Mouse (Mus musculus) ES-Bruce4 (cell line): ENCODE data around the gene Suds3. TPM values are rescaled to one million over a fixed set of nuclear protein-coding genes. Genes with fewer than 3 reads are reported as not detected.

Experiments
- H3K27ac ChIP-seq: 2 replicates; pipeline ENCODE4 v1.5.1; 2012; ENCODE audit warnings: low read length, inconsistent platforms; ENCODE audit not compliant: insufficient read depth
- H3K27me3 ChIP-seq: 2 replicates; pipeline ENCODE4 v1.6.1; 2012; ENCODE audit warnings: mild to moderate bottlenecking, low read length, inconsistent platforms; ENCODE audit not compliant: control insufficient read depth, poor library complexity, insufficient read depth, severe bottlenecking
- H3K36me3 ChIP-seq: 2 replicates; pipeline ENCODE4 v1.6.1; 2012; ENCODE audit warnings: inconsistent platforms, mild to moderate bottlenecking, low read length, moderate library complexity; ENCODE audit not compliant: control insufficient read depth, poor library complexity, insufficient read depth, severe bottlenecking
- H3K4me1 ChIP-seq: one replicate; pipeline ENCODE4 v1.8.1; 2011; ENCODE audit warnings: low read length; ENCODE audit not compliant: control insufficient read depth, insufficient read depth
- H3K4me3 ChIP-seq: 2 replicates; pipeline ENCODE4 v1.5.1; 2011; ENCODE audit warnings: low read depth, mild to moderate bottlenecking, low read length
- H3K9ac ChIP-seq: 2 replicates; pipeline ENCODE4 v1.6.1; 2012; ENCODE audit warnings: low read depth, mild to moderate bottlenecking, inconsistent platforms; ENCODE audit not compliant: poor library complexity, severe bottlenecking
- H3K9me3 ChIP-seq: replicated peaks from 2 replicates; pipeline ENCODE4 v1.6.1; 2012; ENCODE audit warnings: mild to moderate bottlenecking, low read length, inconsistent platforms; ENCODE audit not compliant: control insufficient read depth, poor library complexity, insufficient read depth, severe bottlenecking
- CTCF ChIP-seq: IDR thresholded peaks from one replicate; pipeline ENCODE4 v1.8.1; 2011; ENCODE audit warnings: low read depth, low read length
- EP300 ChIP-seq: IDR thresholded peaks from 2 replicates; pipeline ENCODE4 v1.6.1; 2011; ENCODE audit warnings: low read depth, low read length; ENCODE audit not compliant: insufficient read depth
- POLR2A ChIP-seq: IDR thresholded peaks from one replicate; pipeline ENCODE4 v1.8.1; 2011; ENCODE audit warnings: low read length; ENCODE audit not compliant: insufficient read depth
- polyA plus RNA-seq: library from polyadenylated mRNA; stranded (reverse); fragments of >200 nt; gene quantifications from 2 replicates; pipeline ENCODE4 v1.2.4, GENCODE M21; 2011; ENCODE audit warnings: low read depth; ENCODE audit not compliant: missing spikeins, insufficient read depth, insufficient read length

Suds3 gene
- polyA plus RNA-seq, 1 experiment = 76.5 TPM

DNA sequence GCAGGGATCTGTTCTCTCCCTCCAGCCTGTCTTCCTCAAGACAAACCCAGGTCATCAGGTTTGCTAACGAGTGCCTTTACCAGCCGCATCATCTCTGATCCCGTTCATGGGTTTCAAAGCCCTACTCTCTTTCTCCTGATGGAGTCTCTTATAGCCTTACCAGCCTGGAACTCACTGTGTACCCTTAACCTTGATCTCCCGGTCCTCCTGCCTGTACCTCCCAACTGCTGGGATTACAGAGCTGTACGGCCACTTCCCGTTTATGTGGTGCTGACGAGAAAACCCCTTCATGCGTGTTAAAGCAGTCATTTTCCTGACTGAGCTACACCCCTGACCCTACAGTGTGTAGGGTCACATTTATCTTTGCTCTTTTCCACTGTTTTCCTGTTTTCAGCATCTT, 43.4 kb upstream of the Suds3 start:
- no peak overlapping the region for H3K27ac ChIP-seq
- no peaks in the 10 kb centered on the region for H3K27me3 ChIP-seq
- H3K9ac ChIP-seq = no peak overlapping the region
- H3K4me3 ChIP-seq = no peak overlapping the region
- TF ChIP-seq CTCF (no peak), EP300 (no peak), POLR2A (no peak)
- H3K4me1 ChIP-seq = no peaks in the 10 kb centered on the region
- no peaks in the 10 kb centered on the region for H3K36me3 ChIP-seq
- no peaks in the 10 kb centered on the region for H3K9me3 ChIP-seq

DNA sequence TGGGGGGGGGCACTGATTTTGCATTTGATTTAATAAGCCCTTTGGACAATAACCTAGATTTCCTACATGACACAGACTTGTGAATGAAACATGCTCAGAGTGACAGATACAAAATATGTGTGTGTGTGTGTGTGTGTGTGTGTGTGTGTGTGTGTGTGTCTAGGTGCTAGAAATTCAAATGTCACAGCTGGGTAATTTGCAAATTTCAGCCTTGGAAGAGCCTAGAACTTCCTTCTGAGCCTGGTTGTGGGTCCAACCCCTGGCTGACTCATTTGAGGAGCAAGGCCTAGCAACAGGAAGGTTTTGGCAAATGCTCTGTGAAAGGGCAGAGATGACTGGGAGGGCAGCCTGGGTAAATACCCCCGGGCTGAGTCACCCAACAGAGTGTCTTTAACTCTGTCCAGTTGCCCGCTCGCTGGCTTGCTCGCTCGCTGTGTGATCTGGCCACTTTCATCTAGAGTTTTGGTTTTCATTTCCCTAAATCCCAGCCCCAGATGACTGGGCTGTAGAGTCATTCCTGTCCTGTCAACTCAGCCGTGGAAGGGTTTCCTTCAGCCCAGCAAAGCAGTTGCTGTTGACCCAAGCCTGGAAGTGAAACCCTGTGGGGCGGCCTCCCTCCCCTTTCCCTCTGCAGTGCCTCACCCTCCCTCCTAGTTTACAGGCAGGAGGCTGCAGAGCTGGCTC, 42.6 kb upstream of the Suds3 start:
- Histone ChIP-seq H3K27me3 (no peaks in the 10 kb centered on the region), H3K4me1 (no peaks in the 10 kb centered on the region), H3K36me3 (no peaks in the 10 kb centered on the region), H3K27ac (no peak overlapping the region), H3K9me3 (no peaks in the 10 kb centered on the region), H3K9ac (no peak overlapping the region), H3K4me3 (no peak overlapping the region)
- TF ChIP-seq POLR2A (no peak), EP300 (no peak), CTCF (no peak)

DNA sequence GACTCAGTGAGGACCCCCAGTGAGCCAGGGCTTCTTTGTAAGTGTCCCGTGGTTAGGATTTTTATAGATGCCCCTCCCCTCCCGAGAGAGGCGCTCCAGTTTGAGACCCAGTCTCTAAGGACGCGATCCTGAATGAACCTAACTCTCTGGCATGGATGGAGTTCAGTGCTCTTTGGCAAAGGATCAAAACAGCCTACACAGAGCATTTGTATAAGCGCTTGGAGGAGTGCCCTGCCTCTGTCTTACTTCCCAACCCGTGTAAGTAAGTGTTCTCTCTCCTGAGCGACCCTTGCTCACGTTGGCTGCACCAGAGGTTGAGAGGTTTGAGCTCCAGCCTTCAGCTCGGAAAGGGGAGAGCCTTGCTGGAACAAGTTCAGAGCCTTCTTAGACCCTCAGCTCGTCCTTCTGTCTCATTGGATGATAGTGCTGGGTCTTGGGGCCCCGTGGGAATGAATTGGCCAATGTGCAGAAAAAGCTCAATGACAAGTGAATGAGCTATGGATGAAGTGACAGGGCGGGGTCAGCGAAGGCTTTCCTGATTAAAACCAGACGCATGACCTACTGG, 37.7 kb upstream of the Suds3 start:
- Histone ChIP-seq H3K27ac (no peak overlapping the region), H3K4me1 (no peaks in the 10 kb centered on the region), H3K9me3 (no peaks in the 10 kb centered on the region), H3K27me3 (no peaks in the 10 kb centered on the region), H3K4me3 (no peak overlapping the region), H3K9ac (no peak overlapping the region), H3K36me3 (no peaks in the 10 kb centered on the region)
- no peak for TF ChIP-seq CTCF

DNA sequence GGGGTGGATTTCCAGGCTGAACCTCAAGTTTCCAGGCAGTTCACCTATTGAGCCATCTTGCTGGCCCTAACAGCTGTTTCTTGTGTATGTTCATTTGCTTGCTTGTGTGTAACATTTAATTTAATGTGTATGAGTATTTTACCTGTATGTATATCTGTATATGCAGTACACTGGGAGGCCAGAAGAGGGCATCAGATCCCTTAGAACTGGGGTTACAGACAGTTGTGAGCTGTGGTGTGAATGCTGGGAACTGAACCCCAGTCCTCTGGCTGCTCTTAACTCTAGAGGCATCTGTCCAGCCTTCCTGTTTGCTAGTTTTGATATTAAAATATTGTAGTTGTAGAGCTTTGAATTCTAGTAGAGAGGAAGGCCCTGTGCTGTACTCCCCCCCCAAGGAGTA, 37.0 kb upstream of the Suds3 start:
- Histone ChIP-seq H3K36me3 (no peaks in the 10 kb centered on the region), H3K9me3 (no peaks in the 10 kb centered on the region), H3K4me3 (no peak overlapping the region), H3K27ac (no peak overlapping the region), H3K4me1 (no peaks in the 10 kb centered on the region), H3K9ac (no peak overlapping the region), H3K27me3 (no peaks in the 10 kb centered on the region)
- TF ChIP-seq POLR2A (no peak), EP300 (no peak), CTCF (no peak)

DNA sequence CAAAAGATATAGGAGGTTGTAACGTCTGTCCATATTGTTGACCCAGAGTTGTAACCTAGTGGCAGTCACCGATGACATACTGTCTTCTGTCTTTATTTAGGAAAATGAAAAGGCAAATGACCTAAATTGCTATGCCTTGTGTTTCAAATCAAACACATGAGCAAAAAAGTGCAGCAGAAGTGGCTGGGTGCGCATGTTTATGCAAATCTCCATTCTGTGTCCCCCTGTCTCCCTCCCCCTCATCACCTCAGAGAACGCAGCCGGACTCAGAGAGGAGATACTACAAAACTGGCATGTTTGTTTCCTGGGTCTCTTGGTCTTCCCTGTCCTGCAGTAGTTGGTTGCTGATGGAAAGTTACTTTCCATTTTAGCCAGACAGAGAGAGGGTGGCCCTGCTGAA, 34.2 kb upstream of the Suds3 start:
- H3K9me3 ChIP-seq = no peaks in the 10 kb centered on the region
- H3K4me3 ChIP-seq = no peak overlapping the region
- H3K27ac ChIP-seq = no peak overlapping the region
- no peaks in the 10 kb centered on the region for H3K4me1 ChIP-seq
- no peak overlapping the region for H3K9ac ChIP-seq
- H3K36me3 ChIP-seq = no peaks in the 10 kb centered on the region
- no peaks in the 10 kb centered on the region for H3K27me3 ChIP-seq
- TF ChIP-seq CTCF = no peak
- TF ChIP-seq POLR2A = no peak
- no peak for TF ChIP-seq EP300

DNA sequence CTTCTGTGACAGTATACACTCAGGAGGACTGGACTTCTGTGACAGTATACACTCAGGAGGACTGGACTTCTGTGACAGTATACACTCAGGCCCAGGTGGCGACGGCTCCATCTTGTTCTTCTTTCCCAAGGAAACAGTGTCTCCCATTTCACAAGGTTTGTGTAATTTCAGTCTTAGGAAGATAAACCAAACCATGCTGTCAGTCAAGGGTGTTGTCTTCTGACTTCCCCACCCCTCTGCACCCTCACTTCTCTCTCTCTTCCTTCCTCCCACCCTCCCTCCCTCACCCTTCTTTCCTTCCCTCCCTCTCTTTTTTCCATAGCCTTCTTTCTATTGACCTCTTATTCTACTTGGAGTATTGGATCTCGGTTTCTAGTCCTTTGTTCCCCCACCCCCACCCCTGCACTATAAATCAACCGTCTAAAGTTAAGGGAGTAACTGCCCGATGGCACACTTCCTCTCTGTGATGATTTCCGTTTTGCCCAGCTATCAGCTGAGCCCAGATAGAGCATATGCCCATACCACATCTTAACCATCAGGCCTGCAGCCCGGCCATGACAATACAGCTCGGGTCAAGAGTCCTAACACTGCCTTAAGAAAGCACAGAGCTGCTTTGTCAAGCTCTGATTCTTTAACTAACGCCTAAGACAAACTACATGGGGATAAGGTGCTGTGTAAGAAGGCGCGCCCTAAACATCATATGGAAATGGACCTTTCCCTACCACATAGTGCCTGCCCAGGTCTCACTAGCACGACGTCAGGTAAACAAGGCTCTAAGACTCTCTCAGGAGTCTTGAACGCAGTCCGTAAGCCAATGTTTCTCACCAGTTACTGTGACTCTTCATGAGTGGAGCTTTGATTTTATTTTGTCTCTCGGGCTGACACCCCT, 33.4 kb upstream of the Suds3 start:
- Histone ChIP-seq H3K4me1 (no peaks in the 10 kb centered on the region), H3K9me3 (no peaks in the 10 kb centered on the region), H3K36me3 (no peaks in the 10 kb centered on the region), H3K9ac (no peak overlapping the region), H3K4me3 (no peak overlapping the region), H3K27ac (no peak overlapping the region), H3K27me3 (no peaks in the 10 kb centered on the region)
- TF ChIP-seq CTCF = no peak
- no peak for TF ChIP-seq POLR2A
- no peak for TF ChIP-seq EP300
